Mouse (Mus musculus) lung, embryonic 15.5 days (tissue): ENCODE measurements around the gene Cd276. TPM values are rescaled to one million over a fixed set of nuclear protein-coding genes. Genes with fewer than 3 reads are reported as not detected.

Experiments used
- ATAC-seq: fragments of 200-750 bp; cut with Nextera tagmentation; 2 replicates; pipeline ENCODE4 v1.8.0; 2017; ENCODE audit warnings: moderate number of reproducible peaks, borderline replicate concordance; ENCODE audit not compliant: low FRiP score, low TSS enrichment; ENCODE audit errors: extremely low read depth
- H3K27ac ChIP-seq: fragments of 300-500 bp; sonication (generic); 2 replicates; pipeline ENCODE4 v1.5.1; 2015; ENCODE audit warnings: moderate library complexity, mild to moderate bottlenecking, inconsistent platforms
- H3K27me3 ChIP-seq: fragments of 300-500 bp; sonication (generic); 2 replicates; pipeline ENCODE4 v1.6.1; 2015; ENCODE audit warnings: inconsistent platforms
- H3K36me3 ChIP-seq: fragments of 300-500 bp; sonication (generic); 2 replicates; pipeline ENCODE4 v1.6.1; 2015; ENCODE audit warnings: inconsistent platforms
- H3K4me1 ChIP-seq: fragments of 300-500 bp; sonication (generic); 2 replicates; pipeline ENCODE4 v1.6.1; 2015; ENCODE audit warnings: inconsistent platforms
- H3K4me2 ChIP-seq: fragments of 300-500 bp; sonication (generic); 2 replicates; pipeline ENCODE4 v1.6.1; 2015; ENCODE audit warnings: inconsistent platforms, mild to moderate bottlenecking, moderate library complexity
- H3K4me3 ChIP-seq: fragments of 300-500 bp; sonication (generic); 2 replicates; pipeline ENCODE4 v1.5.1; 2015; ENCODE audit warnings: mild to moderate bottlenecking, inconsistent platforms
- H3K9ac ChIP-seq: fragments of 300-500 bp; sonication (generic); 2 replicates; pipeline ENCODE4 v1.6.1; 2015; ENCODE audit warnings: inconsistent platforms
- H3K9me3 ChIP-seq: fragments of 300-500 bp; sonication (generic); 2 replicates; pipeline ENCODE4 v1.6.1; 2016; ENCODE audit warnings: inconsistent platforms
- WGBS: fragments of 180-500 bp; shearing (Covaris S2); methylation state at CpG from one replicate; pipeline ENCODE4 v1.1.7; 2015; 5-methylcytosine and 5-hydroxymethylcytosine counted together
- polyA plus RNA-seq: library from polyadenylated mRNA; unstranded; fragments of >200 nt; fragmentation: Nextera tagmentation; extraction: Ambion mirVana; gene quantifications from 2 replicates; pipeline ENCODE4 v1.2.1, GENCODE M21; 2015

Cd276 gene
- polyA plus RNA-seq, 1 experiment from 2014 or later, result 40.0 TPM

- no peak for ATAC-seq
- Histone ChIP-seq H3K9me3 (no peaks in the 10 kb centered on the region), H3K4me3 (no peak overlapping the region), H3K4me1 (no peaks in the 10 kb centered on the region), H3K27me3 (no peaks in the 10 kb centered on the region), H3K4me2 (no peak overlapping the region), H3K27ac (no peak overlapping the region), H3K36me3 (peaks cover 20% of the 10 kb centered on the region), H3K9ac (no peak overlapping the region)
- 88% methylated on average over 4 of the region's 4 CpGs for WGBS
These were observed 30.1 kb downstream of the Cd276 start for GRCm38 (mm10) chr9:58525108-58525507.

GRCm38 (mm10) chr9:58521883-58522423, 33.3 kb downstream of the Cd276 start:
- Histone ChIP-seq H3K36me3 (peaks cover 10% of the 10 kb centered on the region), H3K4me3 (no peak overlapping the region), H3K27me3 (no peaks in the 10 kb centered on the region), H3K27ac (no peak overlapping the region), H3K9me3 (no peaks in the 10 kb centered on the region), H3K9ac (no peak overlapping the region), H3K4me2 (no peak overlapping the region), H3K4me1 (no peaks in the 10 kb centered on the region)
- WGBS, result 38% methylated on average over 4 of the region's 4 CpGs
- no peak for ATAC-seq

- ATAC-seq, result no peak
- WGBS, result 66% methylated on average over 5 of the region's 5 CpGs
These were observed 34.2 kb downstream of the Cd276 start for GRCm38 (mm10) chr9:58520816-58521581.

GRCm38 (mm10) chr9:58519953-58520352, 35.3 kb downstream of the Cd276 start:
- Histone ChIP-seq H3K27ac (no peak overlapping the region), H3K4me2 (no peak overlapping the region), H3K9me3 (no peaks in the 10 kb centered on the region), H3K36me3 (peaks cover 4% of the 10 kb centered on the region; the same call in 1 of the 2 replicates), H3K4me3 (no peak overlapping the region), H3K4me1 (no peaks in the 10 kb centered on the region), H3K27me3 (no peaks in the 10 kb centered on the region), H3K9ac (no peak overlapping the region)
- 70% methylated on average over 3 of the region's 3 CpGs for WGBS
- no peak for ATAC-seq

More at GRCm38 (mm10) chr9:58520816-58521581, 34.2 kb downstream of the Cd276 start:
- Histone ChIP-seq H3K36me3 (peaks cover 4% of the 10 kb centered on the region; the same call in 1 of the 2 replicates), H3K4me2 (no peak overlapping the region), H3K27me3 (no peaks in the 10 kb centered on the region), H3K9me3 (no peaks in the 10 kb centered on the region), H3K4me1 (no peaks in the 10 kb centered on the region), H3K9ac (no peak overlapping the region), H3K4me3 (no peak overlapping the region), H3K27ac (no peak overlapping the region)

GRCm38 (mm10) chr9:58517866-58518750, 37.1 kb downstream of the Cd276 start:
- no peak overlapping the region for H3K4me3 ChIP-seq
- 38% methylated on average over 9 of the region's 9 CpGs for WGBS
- H3K9ac ChIP-seq, result no peak overlapping the region
- ATAC-seq, result no peak
- H3K9me3 ChIP-seq, result no peaks in the 10 kb centered on the region
- no peaks in the 10 kb centered on the region for H3K27me3 ChIP-seq
- H3K27ac ChIP-seq, result no peak overlapping the region
- H3K36me3 ChIP-seq, result no peaks in the 10 kb centered on the region
- no peak overlapping the region for H3K4me2 ChIP-seq
- no peaks in the 10 kb centered on the region for H3K4me1 ChIP-seq

- Histone ChIP-seq H3K4me2 (no peak overlapping the region), H3K36me3 (no peaks in the 10 kb centered on the region), H3K4me1 (no peaks in the 10 kb centered on the region), H3K4me3 (no peak overlapping the region), H3K9ac (no peak overlapping the region), H3K27ac (no peak overlapping the region), H3K27me3 (no peaks in the 10 kb centered on the region), H3K9me3 (no peaks in the 10 kb centered on the region)
- ATAC-seq, result no peak
- WGBS, result 74% methylated on average over 3 of the region's 3 CpGs
These were observed 38.8 kb downstream of the Cd276 start for GRCm38 (mm10) chr9:58516480-58516879.

- no peak for ATAC-seq
- Histone ChIP-seq H3K36me3 (no peaks in the 10 kb centered on the region), H3K27ac (no peak overlapping the region), H3K9ac (no peak overlapping the region), H3K4me3 (no peak overlapping the region), H3K4me1 (no peaks in the 10 kb centered on the region), H3K9me3 (no peaks in the 10 kb centered on the region), H3K4me2 (no peak overlapping the region), H3K27me3 (no peaks in the 10 kb centered on the region)
- 30% methylated on average over 5 of the region's 5 CpGs for WGBS
These were observed 41.5 kb downstream of the Cd276 start for GRCm38 (mm10) chr9:58513749-58514148.

GRCm38 (mm10) chr9:58510452-58510851, 44.8 kb downstream of the Cd276 start:
- 81% methylated on average over 5 of the region's 5 CpGs for WGBS

GRCm38 (mm10) chr9:58507216-58508005, 47.8 kb downstream of the Cd276 start:
- Histone ChIP-seq H3K4me2 (no peak overlapping the region), H3K9ac (no peak overlapping the region), H3K9me3 (no peaks in the 10 kb centered on the region), H3K4me1 (no peaks in the 10 kb centered on the region), H3K27ac (no peak overlapping the region), H3K27me3 (no peaks in the 10 kb centered on the region), H3K36me3 (no peaks in the 10 kb centered on the region), H3K4me3 (no peak overlapping the region)
- ATAC-seq, result no peak
- WGBS, result 69% methylated on average over 8 of the region's 8 CpGs

More at GRCm38 (mm10) chr9:58510452-58510851, 44.8 kb downstream of the Cd276 start:
- Histone ChIP-seq H3K4me2 (no peak overlapping the region), H3K9me3 (no peaks in the 10 kb centered on the region), H3K36me3 (no peaks in the 10 kb centered on the region), H3K9ac (no peak overlapping the region), H3K4me1 (no peaks in the 10 kb centered on the region), H3K27ac (no peak overlapping the region), H3K27me3 (no peaks in the 10 kb centered on the region), H3K4me3 (no peak overlapping the region)
- ATAC-seq, result no peak

GRCm38 (mm10) chr9:58500946-58501345, 54.3 kb downstream of the Cd276 start:
- Histone ChIP-seq H3K4me3 (no peak overlapping the region), H3K27ac (no peak overlapping the region), H3K4me1 (no peaks in the 10 kb centered on the region), H3K36me3 (no peaks in the 10 kb centered on the region), H3K9me3 (no peaks in the 10 kb centered on the region), H3K27me3 (no peaks in the 10 kb centered on the region), H3K4me2 (no peak overlapping the region), H3K9ac (no peak overlapping the region)
- 83% methylated on average over 5 of the region's 5 CpGs for WGBS
- no peak for ATAC-seq

GRCm38 (mm10) chr9:58497942-58498341, 57.3 kb downstream of the Cd276 start:
- no peak overlapping the region for H3K4me2 ChIP-seq
- ATAC-seq, result no peak
- H3K9ac ChIP-seq, result no peak overlapping the region
- H3K27ac ChIP-seq, result no peak overlapping the region
- H3K27me3 ChIP-seq, result no peaks in the 10 kb centered on the region
- no peaks in the 10 kb centered on the region for H3K36me3 ChIP-seq
- H3K4me3 ChIP-seq, result no peak overlapping the region
- H3K9me3 ChIP-seq, result no peaks in the 10 kb centered on the region
- no peaks in the 10 kb centered on the region for H3K4me1 ChIP-seq
- WGBS, result 58% methylated on average over 4 of the region's 4 CpGs
